Mouse (Mus musculus) midbrain, embryonic 12.5 days (tissue): ENCODE results near the gene Nol3. TPM values are rescaled to one million over a fixed set of nuclear protein-coding genes. Genes with fewer than 3 reads are reported as not detected.

ENCODE experiments used
- ATAC-seq: fragments of 200-750 bp; cut with Nextera tagmentation; 2 replicates; pipeline ENCODE4 v1.8.0; 2017; ENCODE audit warnings: low read depth, moderate TSS enrichment, moderate library complexity; ENCODE audit not compliant: low FRiP score
- H3K27ac ChIP-seq: fragments of 300-500 bp; sonication (generic); replicated peaks from 2 replicates; pipeline ENCODE4 v1.5.1; 2016; ENCODE audit warnings: mild to moderate bottlenecking
- H3K27me3 ChIP-seq: fragments of 300-500 bp; sonication (generic); 2 replicates; pipeline ENCODE4 v1.6.1; 2016; ENCODE audit warnings: mild to moderate bottlenecking
- H3K36me3 ChIP-seq: fragments of 300-500 bp; sonication (generic); 2 replicates; pipeline ENCODE4 v1.6.1; 2016
- H3K4me1 ChIP-seq: fragments of 300-500 bp; sonication (generic); 2 replicates; pipeline ENCODE4 v1.6.1; 2016
- H3K4me2 ChIP-seq: fragments of 300-500 bp; sonication (generic); replicated peaks from 2 replicates; pipeline ENCODE4 v1.6.1; 2016; ENCODE audit warnings: mild to moderate bottlenecking, moderate library complexity
- H3K4me3 ChIP-seq: fragments of 300-500 bp; sonication (generic); 2 replicates; pipeline ENCODE4 v1.5.1; 2016; ENCODE audit warnings: mild to moderate bottlenecking
- H3K9ac ChIP-seq: fragments of 300-500 bp; sonication (generic); replicated peaks from 2 replicates; pipeline ENCODE4 v1.6.1; 2016; ENCODE audit warnings: mild to moderate bottlenecking, moderate library complexity
- H3K9me3 ChIP-seq: fragments of 300-500 bp; sonication (generic); 2 replicates; pipeline ENCODE4 v1.6.1; 2016; ENCODE audit warnings: mild to moderate bottlenecking
- WGBS: fragments of 180-500 bp; shearing (Covaris S2); methylation state at CpG from one replicate; pipeline ENCODE4 v1.1.7; 2016; 5-methylcytosine and 5-hydroxymethylcytosine counted together
- polyA plus RNA-seq: library from polyadenylated mRNA; unstranded; fragments of >200 nt; fragmentation: Nextera tagmentation; extraction: Ambion mirVana; gene quantifications from 2 replicates; pipeline ENCODE4 v1.2.1, GENCODE M21; 2016

Nol3 gene
- polyA plus RNA-seq, 1 experiment from 2014 or later, result 3.3 TPM

GRCm38 (mm10) chr8:105292471-105292870, 16.5 kb downstream of the Nol3 start:
- WGBS, result 86% methylated on average over 7 of the region's 7 CpGs
- H3K27ac ChIP-seq, result no peak overlapping the region
- H3K9me3 ChIP-seq, result no peaks in the 10 kb centered on the region
- H3K4me3 ChIP-seq, result no peak overlapping the region
- peaks cover 34% of the 10 kb centered on the region for H3K4me1 ChIP-seq
- H3K9ac ChIP-seq, result no peak overlapping the region
- H3K36me3 ChIP-seq, result no peaks in the 10 kb centered on the region
- no peak overlapping the region for H3K4me2 ChIP-seq
- H3K27me3 ChIP-seq, result peaks cover 32% of the 10 kb centered on the region
- no peak for ATAC-seq

- 66% methylated on average over 19 of the region's 19 CpGs for WGBS
- no peak for ATAC-seq
- Histone ChIP-seq H3K4me2 (no peak overlapping the region), H3K9me3 (no peaks in the 10 kb centered on the region), H3K4me1 (peaks cover 29% of the 10 kb centered on the region), H3K36me3 (no peaks in the 10 kb centered on the region), H3K4me3 (no peak overlapping the region), H3K9ac (no peak overlapping the region), H3K27me3 (peaks cover 32% of the 10 kb centered on the region), H3K27ac (no peak overlapping the region)
These were observed 17.5 kb downstream of the Nol3 start for GRCm38 (mm10) chr8:105293405-105293804.

DNA sequence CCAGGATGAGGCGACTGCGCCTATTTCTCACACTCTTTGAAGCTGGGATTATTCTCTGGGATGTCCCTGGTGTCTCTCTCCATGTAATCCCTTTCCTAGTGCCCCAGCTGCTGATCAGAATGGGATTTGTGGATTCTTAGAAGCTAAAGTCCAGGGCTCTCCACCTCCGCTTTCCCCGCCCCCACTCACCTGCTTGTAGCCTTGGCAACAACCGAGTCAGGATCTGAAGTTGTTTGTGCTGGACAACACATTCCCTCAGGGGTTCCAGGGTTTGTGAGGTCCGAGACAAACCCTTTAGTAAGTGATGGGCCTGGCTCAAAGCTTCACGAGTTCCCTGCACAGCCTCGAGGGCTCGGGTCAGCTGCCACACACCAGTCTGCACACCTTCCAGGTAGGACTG, 18.8 kb downstream of the Nol3 start:
- Histone ChIP-seq H3K9ac (no peak overlapping the region), H3K4me2 (0 out of 2 replicates have a peak overlapping the region, but pooled peaks have one; percentile 3), H3K4me3 (no peak overlapping the region), H3K36me3 (peaks cover 8% of the 10 kb centered on the region), H3K9me3 (no peaks in the 10 kb centered on the region), H3K27ac (0 out of 2 replicates have a peak overlapping the region, but pooled peaks have one; percentile 35), H3K4me1 (peaks cover 29% of the 10 kb centered on the region), H3K27me3 (peaks cover 30% of the 10 kb centered on the region)
- 60% methylated on average over 9 of the region's 9 CpGs for WGBS
- no peak for ATAC-seq

GRCm38 (mm10) chr8:105295256-105295655, 19.3 kb downstream of the Nol3 start:
- no peak overlapping the region for H3K9ac ChIP-seq
- H3K4me2 ChIP-seq, result 0 out of 2 replicates have a peak overlapping the region, but pooled peaks have one; percentile 3
- WGBS, result 77% methylated on average over 11 of the region's 11 CpGs
- H3K4me1 ChIP-seq, result peaks cover 24% of the 10 kb centered on the region
- H3K27me3 ChIP-seq, result peaks cover 25% of the 10 kb centered on the region
- ATAC-seq, result no peak
- 0 out of 2 replicates have a peak overlapping the region, but pooled peaks have one; percentile 35 for H3K27ac ChIP-seq
- no peak overlapping the region for H3K4me3 ChIP-seq
- H3K36me3 ChIP-seq, result peaks cover 12% of the 10 kb centered on the region
- no peaks in the 10 kb centered on the region for H3K9me3 ChIP-seq

- H3K27ac ChIP-seq, result 0 out of 2 replicates have a peak within 1 kb of the TSS, but pooled peaks have one; percentile 35
- peak within 1 kb of the TSS; percentile 78 for H3K4me3 ChIP-seq
- H3K4me2 ChIP-seq, result peak within 1 kb of the TSS; percentile 98
- peaks cover 17% of the 10 kb centered on the region for H3K27me3 ChIP-seq
- ATAC-seq, result no peak
- WGBS, result 67% methylated on average over 11 of the region's 11 CpGs
- H3K36me3 ChIP-seq, result peaks cover 20% of the 10 kb centered on the region
- no peaks in the 10 kb centered on the region for H3K9me3 ChIP-seq
- peaks cover 17% of the 10 kb centered on the region for H3K4me1 ChIP-seq
- no peak within 1 kb of the TSS for H3K9ac ChIP-seq
These were observed 20.1 kb downstream of the Nol3 start, which contains the start of gene Exoc3l for GRCm38 (mm10) chr8:105295895-105296573. TSS of gene Exoc3l (minus strand) at chr8:105296101.

- peak; percentile 92 for ATAC-seq
- Histone ChIP-seq H3K9me3 (no peaks in the 10 kb centered on the region), H3K27me3 (peaks cover 9% of the 10 kb centered on the region), H3K9ac (peak within 1 kb of the TSS; percentile 85), H3K27ac (peak within 1 kb of the TSS; percentile 58; the same call in 1 of the 2 replicates), H3K4me3 (peak within 1 kb of the TSS; percentile 78), H3K4me1 (peaks cover 17% of the 10 kb centered on the region), H3K4me2 (peak within 1 kb of the TSS; percentile 98), H3K36me3 (peaks cover 35% of the 10 kb centered on the region)
- WGBS, result under 1% methylated on average over 56 of the region's 58 CpGs
These were observed 21.7 kb downstream of the Nol3 start, which contains the start of gene E2f4 for GRCm38 (mm10) chr8:105297511-105298192. TSS of gene E2f4 (plus strand) at chr8:105297663.

GRCm38 (mm10) chr8:105298351-105299252, 22.7 kb downstream of the Nol3 start:
- Histone ChIP-seq H3K9ac (peak overlapping the region; percentile 85), H3K27ac (no peak overlapping the region), H3K27me3 (peaks cover 3% of the 10 kb centered on the region; the same call in 1 of the 2 replicates), H3K36me3 (peaks cover 43% of the 10 kb centered on the region), H3K9me3 (no peaks in the 10 kb centered on the region), H3K4me2 (peak overlapping the region; percentile 98), H3K4me1 (peaks cover 17% of the 10 kb centered on the region), H3K4me3 (peak overlapping the region; percentile 78)
- WGBS, result 64% methylated on average over 18 of the region's 18 CpGs
- ATAC-seq, result no peak

GRCm38 (mm10) chr8:105299962-105300361, 24.0 kb downstream of the Nol3 start:
- Histone ChIP-seq H3K9me3 (no peaks in the 10 kb centered on the region), H3K27ac (no peak overlapping the region), H3K36me3 (peaks cover 56% of the 10 kb centered on the region), H3K27me3 (no peaks in the 10 kb centered on the region; the same call in 1 of the 2 replicates), H3K4me3 (no peak overlapping the region), H3K9ac (no peak overlapping the region), H3K4me2 (no peak overlapping the region), H3K4me1 (peaks cover 17% of the 10 kb centered on the region)
- ATAC-seq, result no peak
- 94% methylated on average over 8 of the region's 8 CpGs for WGBS

DNA sequence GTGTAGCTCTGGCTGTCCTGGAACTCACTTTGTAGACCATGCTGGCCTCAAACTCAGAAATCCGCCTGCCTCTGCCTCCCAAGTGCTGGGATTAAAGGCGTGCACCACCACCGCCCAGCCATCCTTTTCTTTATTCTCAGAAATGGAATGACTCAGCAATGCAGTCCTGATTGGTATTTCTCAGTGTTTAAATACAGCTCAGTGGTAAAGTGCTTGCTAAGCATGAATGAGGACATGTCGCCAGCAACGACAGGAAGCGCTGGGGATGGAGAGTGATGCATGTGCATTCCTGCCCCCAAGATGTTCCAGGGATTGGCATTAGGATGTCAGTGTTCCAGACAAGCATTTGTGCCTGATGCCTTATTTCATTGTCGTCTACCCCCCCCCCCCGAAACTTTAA, 27.5 kb downstream of the Nol3 start:
- Histone ChIP-seq H3K4me2 (no peak overlapping the region), H3K4me3 (no peak overlapping the region), H3K9me3 (no peaks in the 10 kb centered on the region), H3K27ac (no peak overlapping the region), H3K36me3 (peaks cover 76% of the 10 kb centered on the region), H3K9ac (no peak overlapping the region), H3K4me1 (peaks cover 19% of the 10 kb centered on the region), H3K27me3 (no peaks in the 10 kb centered on the region)
- WGBS, result 83% methylated on average over 8 of the region's 8 CpGs
- ATAC-seq, result no peak

- Histone ChIP-seq H3K27me3 (no peaks in the 10 kb centered on the region), H3K9me3 (no peaks in the 10 kb centered on the region), H3K4me2 (no peak overlapping the region), H3K36me3 (peaks cover 79% of the 10 kb centered on the region), H3K4me3 (no peak overlapping the region), H3K4me1 (peaks cover 14% of the 10 kb centered on the region), H3K9ac (no peak overlapping the region), H3K27ac (no peak overlapping the region)
- 90% methylated on average over 9 of the region's 9 CpGs for WGBS
- ATAC-seq, result no peak
These were observed 27.9 kb downstream of the Nol3 start for GRCm38 (mm10) chr8:105303874-105304273.

DNA sequence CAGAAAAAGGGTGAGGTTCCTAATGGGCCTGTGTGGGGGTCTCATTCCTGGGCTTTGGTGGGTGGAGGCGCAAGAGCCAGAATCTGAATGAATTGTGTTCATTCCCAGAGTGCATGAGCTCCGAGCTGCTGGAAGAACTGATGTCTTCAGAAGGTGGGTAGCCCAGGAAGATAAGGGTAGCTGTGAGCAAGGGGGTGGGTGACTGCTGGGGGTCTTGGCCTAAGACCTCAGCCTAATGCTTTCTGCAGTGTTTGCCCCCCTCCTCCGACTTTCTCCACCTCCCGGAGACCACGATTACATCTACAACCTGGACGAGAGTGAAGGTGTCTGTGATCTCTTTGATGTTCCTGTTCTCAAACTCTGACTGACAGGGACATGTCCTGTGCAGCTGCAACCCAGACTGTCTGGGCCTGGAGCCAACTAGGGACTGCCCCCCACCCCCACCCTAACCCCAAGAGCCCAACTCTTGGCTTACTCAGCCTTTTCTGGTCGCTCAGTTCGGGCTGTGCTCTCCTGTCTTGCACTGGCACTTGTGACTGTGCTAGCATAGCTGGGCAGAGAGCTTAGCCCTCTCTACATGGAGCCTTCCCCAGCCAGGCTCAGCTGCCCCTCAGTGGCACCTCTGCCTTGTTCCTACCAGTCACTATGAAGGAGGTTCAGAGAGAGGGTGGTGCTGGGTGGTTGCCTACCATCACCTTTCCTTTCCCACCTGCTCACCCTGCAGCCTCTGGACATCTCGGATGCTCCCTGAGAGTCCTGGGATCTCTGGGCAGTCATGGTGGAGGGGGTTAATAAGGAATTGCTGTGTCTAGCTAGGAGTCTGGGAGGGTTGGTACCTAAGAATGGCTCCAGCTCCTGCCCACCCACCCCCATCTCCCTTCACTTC, 28.6 kb downstream of the Nol3 start:
- H3K36me3 ChIP-seq, result peaks cover 82% of the 10 kb centered on the region
- peaks cover 12% of the 10 kb centered on the region for H3K4me1 ChIP-seq
- 79% methylated on average over 9 of the region's 9 CpGs for WGBS
- no peak; the same call in 1 of the 2 replicates for ATAC-seq
- H3K27ac ChIP-seq, result no peak overlapping the region
- H3K27me3 ChIP-seq, result no peaks in the 10 kb centered on the region
- H3K4me3 ChIP-seq, result no peak overlapping the region
- no peaks in the 10 kb centered on the region for H3K9me3 ChIP-seq
- H3K9ac ChIP-seq, result no peak overlapping the region
- H3K4me2 ChIP-seq, result no peak overlapping the region
